Mouse (Mus musculus) spleen, adult 2 months (tissue): ENCODE results near the gene Fancl. TPM values are rescaled to one million over a fixed set of nuclear protein-coding genes. Genes with fewer than 3 reads are reported as not detected.
"Not testable (repeated sequence)": the region's sequence is repeated elsewhere in the genome, so short reads cannot be mapped to it uniquely, and the experiment has no call there.

Source experiments
- DNase-seq, 2 experiments: peaks; one replicate each; pipeline versions ENCODE4 v3.0.0 to v3.0.0-alpha.2; 2012 to 2021; ENCODE audit warnings: low spot score in 2 of 2, low read depth in 1 of 2
- H3K27ac ChIP-seq: fragments of 200-500 bp; 2 replicates; pipeline ENCODE4 v1.5.1; 2012; ENCODE audit warnings: low read length, inconsistent platforms; ENCODE audit not compliant: insufficient read depth
- H3K27me3 ChIP-seq: fragments of 200-500 bp; 2 replicates; pipeline ENCODE4 v1.6.1; 2012; ENCODE audit warnings: mild to moderate bottlenecking, moderate library complexity, low read length, inconsistent platforms; ENCODE audit not compliant: control insufficient read depth, insufficient read depth
- H3K36me3 ChIP-seq: fragments of 200-500 bp; 2 replicates; pipeline ENCODE4 v1.6.1; 2012; ENCODE audit warnings: mild to moderate bottlenecking, low read length, inconsistent platforms; ENCODE audit not compliant: control insufficient read depth, insufficient read depth
- H3K4me1 ChIP-seq: fragments of 200-500 bp; 2 replicates; pipeline ENCODE4 v1.6.1; 2011; ENCODE audit warnings: inconsistent platforms; ENCODE audit not compliant: control insufficient read depth, insufficient read depth, insufficient read length
- H3K4me3 ChIP-seq: fragments of 200-500 bp; 2 replicates; pipeline ENCODE4 v1.5.1; 2011; ENCODE audit warnings: mild to moderate bottlenecking, inconsistent platforms; ENCODE audit not compliant: insufficient read depth, insufficient read length; ENCODE audit errors: extremely low read depth
- CTCF ChIP-seq: fragments of 200-500 bp; IDR thresholded peaks from 2 replicates; pipeline ENCODE4 v1.5.1; 2011; ENCODE audit warnings: mild to moderate bottlenecking, inconsistent platforms; ENCODE audit not compliant: insufficient read depth, insufficient read length, insufficient replicate concordance; ENCODE audit errors: extremely low read depth
- POLR2A ChIP-seq: fragments of 200-500 bp; IDR thresholded peaks from 2 replicates; pipeline ENCODE4 v1.6.1; 2011; ENCODE audit warnings: low read depth, low read length, inconsistent platforms
- WGBS: fragments of 180-500 bp; shearing (Covaris S2); methylation state at CpG from one replicate; pipeline ENCODE4 v1.1.7; 2018; 5-methylcytosine and 5-hydroxymethylcytosine counted together
- polyA plus RNA-seq: library from polyadenylated mRNA; depleted of rRNA; stranded (reverse); fragments of >200 nt; gene quantifications from 2 replicates; pipeline ENCODE4 v1.2.3, GENCODE M21; 2012; rRNA removed

Gene Fancl
- polyA plus RNA-seq, result 1.1 and 1.6 TPM in 2 replicates

DNA sequence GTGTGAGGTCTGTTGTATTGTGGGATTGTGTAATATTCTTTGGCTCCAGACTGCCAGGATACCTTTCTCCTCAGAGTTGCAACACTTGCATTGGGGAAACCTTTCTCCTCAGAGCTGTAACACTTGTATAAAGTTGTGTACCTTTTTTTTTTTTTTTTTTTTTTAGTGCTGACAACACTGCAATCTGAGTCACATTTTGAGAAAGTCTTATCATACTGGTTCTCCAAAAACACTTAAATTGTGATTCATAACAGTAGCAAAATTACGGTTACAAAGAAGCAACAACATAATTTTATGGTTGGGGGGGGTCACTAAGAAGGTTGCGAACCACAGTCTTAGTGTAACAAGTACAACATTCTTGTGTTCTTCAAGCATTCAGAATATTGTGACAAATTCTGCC lies at the start of gene Fancl:
Fancl (plus strand) TSS at position 165 of the 400 bp plus-strand sequence.
- TF ChIP-seq CTCF (no peak), POLR2A (no peak)
- H3K27ac ChIP-seq, result no peak within 1 kb of the TSS
- 95% methylated on average over 2 of the region's 2 CpGs for WGBS
- H3K36me3 ChIP-seq, result no peaks in the 10 kb centered on the region
- no peaks in the 10 kb centered on the region for H3K27me3 ChIP-seq
- DNase-seq, result no peak
- H3K4me1 ChIP-seq, result 0 out of 2 replicates have a peak, but pooled peaks cover 2% of the 10 kb centered on the region
- H3K4me3 ChIP-seq, result peak within 1 kb of the TSS; percentile 74

- Histone ChIP-seq H3K4me1 (no peaks in the 10 kb centered on the region), H3K27me3 (no peaks in the 10 kb centered on the region), H3K27ac (no peak overlapping the region), H3K36me3 (no peaks in the 10 kb centered on the region), H3K4me3 (no peak overlapping the region)
- TF ChIP-seq CTCF (no peak), POLR2A (no peak)
- WGBS, result 67% methylated on average over 3 of the region's 3 CpGs
- DNase-seq, result no peak
Measured at GRCm38 (mm10) chr11:26336848-26337247, 49.1 kb upstream of the Fancl start.

DNA sequence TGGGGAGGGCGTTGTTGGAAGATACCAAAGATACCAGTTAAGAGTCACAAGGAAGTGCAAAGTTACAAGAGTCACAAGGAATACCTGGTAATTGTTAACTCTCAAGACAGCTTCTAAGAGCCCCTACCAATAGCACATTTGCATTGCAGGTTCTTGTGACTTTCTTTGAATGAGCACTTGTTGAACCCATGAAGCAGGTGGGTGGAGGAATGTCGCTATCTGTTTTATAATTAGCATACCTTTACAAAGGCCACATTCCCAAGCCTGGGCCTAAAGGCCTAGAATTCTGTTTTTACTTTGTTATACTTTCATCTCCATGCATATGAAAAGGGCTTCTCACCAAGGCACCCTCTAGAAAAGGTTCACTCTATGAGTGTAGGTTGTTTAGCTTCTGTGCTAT lies 15.8 kb upstream of the Fancl start:
- not testable (repeated sequence) for DNase-seq, H3K4me3 ChIP-seq, H3K4me1 ChIP-seq, H3K27ac ChIP-seq, H3K27me3 ChIP-seq, H3K36me3 ChIP-seq
- WGBS, result 85% methylated on average over 2 of the region's 2 CpGs

DNA sequence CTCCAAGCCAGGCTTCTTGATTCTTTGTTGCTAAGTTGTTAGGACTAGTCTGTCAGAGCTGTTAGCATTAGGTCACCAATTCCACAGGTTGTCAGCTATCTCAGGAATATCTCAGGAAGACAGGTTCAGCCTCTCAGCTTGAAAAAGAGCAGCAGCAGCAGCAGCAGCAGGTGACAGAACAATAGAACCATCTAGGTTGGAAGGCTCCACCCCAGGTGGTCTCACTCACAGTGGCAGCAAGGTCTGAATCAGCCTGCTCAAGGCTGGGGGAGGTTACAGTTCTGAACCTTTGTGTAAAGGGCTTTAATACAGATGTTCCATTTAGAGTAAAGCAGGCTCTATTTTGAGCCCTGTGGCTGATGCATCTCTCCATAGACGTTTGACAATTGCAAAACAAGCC lies 14.0 kb upstream of the Fancl start:
- H3K27ac ChIP-seq, H3K4me1 ChIP-seq, DNase-seq, H3K27me3 ChIP-seq, H3K4me3 ChIP-seq, H3K36me3 ChIP-seq: not testable (repeated sequence)
- WGBS, result 51% methylated on average over 1 of the region's 1 CpGs

DNA sequence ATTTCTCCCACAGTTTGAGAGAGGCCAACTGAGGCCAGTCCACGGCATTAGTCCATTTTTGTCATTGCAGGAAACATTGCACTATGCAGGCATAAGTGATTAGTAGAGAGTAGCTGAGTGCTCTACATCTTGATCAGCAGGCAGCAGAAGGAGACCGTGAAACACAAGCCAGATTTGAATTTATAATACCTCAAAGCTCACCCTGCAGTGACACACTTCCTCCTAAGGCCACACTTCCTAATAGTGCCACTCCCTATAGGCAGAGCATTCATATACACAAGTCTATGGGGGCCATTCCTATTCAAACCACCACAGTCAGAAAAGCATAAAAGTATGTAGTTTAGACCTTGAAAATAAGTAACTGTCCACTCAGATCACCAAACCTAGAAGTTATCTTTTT lies 11.8 kb upstream of the Fancl start:
- Histone ChIP-seq H3K36me3 (no peaks in the 10 kb centered on the region), H3K27ac (no peak overlapping the region), H3K4me1 (peaks cover 3% of the 10 kb centered on the region; the same call in 1 of the 2 replicates), H3K4me3 (no peak overlapping the region), H3K27me3 (no peaks in the 10 kb centered on the region)
- DNase-seq, result no peak
- WGBS, result 68% methylated on average over 2 of the region's 2 CpGs
- TF ChIP-seq POLR2A (no peak), CTCF (no peak)

GRCm38 (mm10) chr11:26378074-26378473 lies 7.9 kb upstream of the Fancl start:
- TF ChIP-seq CTCF, result no peak
- TF ChIP-seq POLR2A, result no peak
- WGBS, result 88% methylated on average over 2 of the region's 2 CpGs
- no peaks in the 10 kb centered on the region for H3K27me3 ChIP-seq
- H3K4me3 ChIP-seq, result no peak overlapping the region
- H3K27ac ChIP-seq, result no peak overlapping the region
- H3K4me1 ChIP-seq, result peaks cover 3% of the 10 kb centered on the region; the same call in 1 of the 2 replicates
- H3K36me3 ChIP-seq, result no peaks in the 10 kb centered on the region
- DNase-seq, result no peak

DNA sequence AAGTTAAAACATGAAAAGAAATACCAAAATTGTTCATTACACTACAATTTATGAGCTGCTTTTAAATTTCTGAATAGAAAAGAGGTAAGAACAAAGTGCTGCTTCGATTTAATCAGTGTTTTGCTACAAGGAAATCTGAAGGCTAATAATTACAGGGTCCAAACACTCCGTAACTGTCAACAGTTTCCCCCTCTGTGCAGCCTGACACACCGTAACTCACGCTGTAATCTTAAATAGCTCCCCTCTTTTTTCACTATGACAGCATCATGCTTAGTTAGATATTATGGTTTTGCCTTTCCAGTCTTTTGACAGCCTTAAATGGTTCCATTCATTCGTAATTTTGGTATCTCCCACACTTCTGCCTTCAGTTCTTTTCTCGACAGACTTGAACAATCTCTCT lies 4.4 kb upstream of the Fancl start:
- no peak overlapping the region for H3K27ac ChIP-seq
- no peak for DNase-seq
- H3K4me3 ChIP-seq, result no peak overlapping the region
- WGBS, result 84% methylated on average over 6 of the region's 6 CpGs
- H3K4me1 ChIP-seq, result no peaks in the 10 kb centered on the region
- TF ChIP-seq POLR2A (no peak), CTCF (no peak)
- H3K27me3 ChIP-seq, result no peaks in the 10 kb centered on the region
- H3K36me3 ChIP-seq, result no peaks in the 10 kb centered on the region
